Mouse (Mus musculus): ENCODE measurements around the gene Pofut2.

DNA sequence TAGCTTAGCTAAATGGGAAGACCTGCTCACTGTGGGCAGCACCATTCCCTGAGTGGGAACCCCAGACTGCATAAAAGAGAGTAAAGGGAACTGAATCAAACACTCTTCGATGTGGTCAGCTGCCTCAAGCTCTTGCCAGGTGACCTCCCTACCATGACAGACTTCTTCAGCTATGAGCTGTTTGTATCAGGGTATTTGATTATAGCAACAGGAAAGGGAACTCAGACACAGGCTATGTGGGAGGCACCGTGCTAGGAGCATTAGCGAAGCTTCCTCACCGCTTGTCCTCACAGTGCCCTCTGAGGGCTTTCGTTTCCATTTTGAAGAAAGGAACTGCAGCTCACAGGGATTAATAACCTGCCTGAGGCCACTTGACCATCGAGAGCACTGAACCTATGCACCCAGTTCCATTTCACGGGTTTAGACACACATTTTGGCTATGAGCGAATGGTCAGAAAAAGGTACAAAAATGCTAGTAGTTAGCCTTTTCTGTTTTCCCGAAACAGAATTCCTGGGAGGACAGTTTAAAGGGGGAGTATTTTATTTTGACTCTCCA lies 55.8 kb downstream of the Pofut2 start:
- no peak for TF ChIP-seq CTCF (IDR thresholded peaks at IDR 0.05; ENCODE audit: low read depth)
- TF ChIP-seq EP300 (IDR thresholded peaks at IDR 0.05; ENCODE audit: low read depth): no peak

Data from liver, embryonic 14.5 days (tissue).